Mouse (Mus musculus) lung, adult 18-20 months (tissue): ENCODE results near the gene Neurl1b.

Source experiments
- DNase-seq, 2 experiments: peaks; one replicate each; pipeline ENCODE4 v3.0.0; 2022; ENCODE audit warnings: mixed read lengths in 2 of 2

Gene Neurl1b

GRCm38 (mm10) chr17:26414523-26415354 is at the start of gene Neurl1b:
Neurl1b (plus strand) TSS chr17:26414829.
- peak; percentile 45 to 60 for DNase-seq

GRCm38 (mm10) chr17:26366792-26367191 is 47.8 kb upstream of the Neurl1b start:
- no peak for DNase-seq

GRCm38 (mm10) chr17:26368336-26368992 is 46.2 kb upstream of the Neurl1b start:
- peak; percentile 82 to 90 for DNase-seq

GRCm38 (mm10) chr17:26370521-26371245 is 43.9 kb upstream of the Neurl1b start:
- peak; percentile 75 to 86 for DNase-seq

GRCm38 (mm10) chr17:26371246-26371535 is 43.4 kb upstream of the Neurl1b start:
- DNase-seq, result no peak

- DNase-seq, result no peak
Measured at GRCm38 (mm10) chr17:26373211-26373610, 41.4 kb upstream of the Neurl1b start.

GRCm38 (mm10) chr17:26376416-26376815 is 38.2 kb upstream of the Neurl1b start:
- DNase-seq, result no peak

GRCm38 (mm10) chr17:26376994-26377744 is 37.5 kb upstream of the Neurl1b start:
- no peak for DNase-seq

- DNase-seq, result no peak
Measured at GRCm38 (mm10) chr17:26380280-26380985, 34.2 kb upstream of the Neurl1b start.

- DNase-seq, result no peak
Measured at GRCm38 (mm10) chr17:26380986-26381446, 33.6 kb upstream of the Neurl1b start.

GRCm38 (mm10) chr17:26381613-26382012 is 33.0 kb upstream of the Neurl1b start:
- no peak for DNase-seq

- DNase-seq, result no peak
Measured at GRCm38 (mm10) chr17:26382176-26382575, 32.5 kb upstream of the Neurl1b start.

GRCm38 (mm10) chr17:26382687-26383086 is 31.9 kb upstream of the Neurl1b start:
- DNase-seq, result peak in 1 of 2 experiments; percentile 35

GRCm38 (mm10) chr17:26384111-26384510 is 30.5 kb upstream of the Neurl1b start:
- DNase-seq, result no peak

- peak; percentile 65 to 69 for DNase-seq
Measured at GRCm38 (mm10) chr17:26385252-26386130, 29.1 kb upstream of the Neurl1b start.

- DNase-seq, result no peak
Measured at GRCm38 (mm10) chr17:26386131-26386481, 28.5 kb upstream of the Neurl1b start.

GRCm38 (mm10) chr17:26388106-26388505 is 26.5 kb upstream of the Neurl1b start:
- DNase-seq, result no peak

GRCm38 (mm10) chr17:26389241-26389640 is 25.4 kb upstream of the Neurl1b start:
- DNase-seq, result no peak

GRCm38 (mm10) chr17:26390666-26391065 is 24.0 kb upstream of the Neurl1b start:
- DNase-seq, result no peak

GRCm38 (mm10) chr17:26392355-26392754 is 22.3 kb upstream of the Neurl1b start:
- DNase-seq, result no peak

- no peak for DNase-seq
Measured at GRCm38 (mm10) chr17:26396765-26397164, 17.9 kb upstream of the Neurl1b start.
